Mouse (Mus musculus) right cerebral cortex, postnatal 36 days (tissue): ENCODE data around the gene Taf6l.

Experiments used
- DNase-seq, 2 experiments: peaks; one replicate each; pipeline ENCODE4 v3.0.0; 2022; ENCODE audit warnings: low spot score in 2 of 2, mixed read lengths in 1 of 2

Taf6l gene

DNA sequence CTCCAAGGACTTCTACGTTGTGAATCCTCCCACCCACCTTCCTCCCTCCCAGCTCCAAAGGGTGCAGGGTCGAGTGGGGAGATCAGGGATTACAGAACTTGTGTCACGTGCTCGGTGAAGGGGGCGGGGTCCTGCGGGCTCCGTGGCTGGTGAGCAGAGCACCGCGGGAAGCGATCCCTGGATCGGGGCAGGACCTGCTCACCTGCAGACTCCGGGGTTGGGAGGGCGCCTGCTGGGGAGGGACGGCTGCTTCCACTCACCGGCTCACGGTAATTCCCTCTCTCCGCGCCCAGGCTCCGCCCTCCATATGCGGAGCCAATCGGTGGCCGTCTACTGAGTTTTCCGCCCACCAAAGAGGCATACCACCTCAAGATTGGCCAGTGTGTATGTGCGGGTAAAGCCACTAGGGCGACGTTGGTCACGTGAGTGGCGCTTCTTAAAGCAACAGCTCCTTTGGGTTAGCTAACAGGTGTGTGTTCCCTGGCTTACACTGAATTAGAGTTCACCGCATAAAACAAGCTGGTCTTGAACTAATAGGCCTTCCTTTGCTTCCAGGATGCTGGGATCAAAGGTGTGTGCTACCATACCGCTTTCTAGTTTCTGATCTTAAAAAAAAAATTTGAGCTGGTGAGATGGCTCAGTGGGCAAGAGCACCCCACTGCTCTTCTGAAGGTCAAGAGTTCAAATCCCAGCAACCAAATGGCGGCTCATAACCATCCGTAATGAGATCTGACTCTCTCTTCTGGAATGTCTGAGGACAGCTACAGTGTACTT, at the start of gene Taf6l:
TSS of gene Taf6l (minus strand) at position 410 of the 774 bp plus-strand sequence.
- peak; percentile 94 to 96 for DNase-seq

DNA sequence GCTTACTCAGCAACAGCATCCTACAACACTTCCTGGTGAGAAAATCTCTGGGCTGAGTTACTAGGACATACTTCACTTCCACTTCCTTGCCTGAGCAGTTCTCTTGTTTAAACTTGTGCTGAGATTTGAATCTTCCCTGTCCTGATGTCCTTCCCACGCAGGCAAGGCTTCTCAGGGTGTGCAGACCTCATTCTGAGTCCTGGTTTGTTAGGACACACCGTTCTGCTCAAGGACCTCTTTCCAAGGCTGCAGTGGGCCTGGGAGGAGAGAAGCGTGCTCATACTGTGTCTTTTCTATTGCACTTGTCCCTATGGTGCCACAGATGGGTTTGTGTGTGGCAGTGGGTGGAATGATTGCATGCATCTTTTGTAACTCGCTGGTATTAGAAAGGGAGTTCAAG, 46.8 kb upstream of the Taf6l start:
- no peak for DNase-seq

DNA sequence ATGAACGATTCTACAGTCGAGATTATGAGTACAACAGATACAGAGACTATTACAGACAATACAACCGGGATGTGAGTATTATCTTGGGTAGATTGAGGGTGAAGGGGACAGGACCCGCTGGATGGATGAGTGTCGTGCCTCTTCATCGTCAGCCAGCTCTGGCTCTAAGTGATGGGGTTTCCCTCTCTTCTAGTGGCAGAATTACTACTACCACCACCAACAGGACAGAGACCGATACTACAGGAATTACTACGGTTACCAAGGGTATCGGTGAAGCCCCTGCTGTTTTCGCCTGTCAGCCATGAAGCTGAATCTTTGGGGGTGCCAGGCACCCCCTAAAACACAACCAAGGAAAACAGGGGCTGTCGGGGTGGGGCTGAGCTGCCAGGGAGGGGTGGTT, 45.0 kb upstream of the Taf6l start:
- no peak for DNase-seq

DNA sequence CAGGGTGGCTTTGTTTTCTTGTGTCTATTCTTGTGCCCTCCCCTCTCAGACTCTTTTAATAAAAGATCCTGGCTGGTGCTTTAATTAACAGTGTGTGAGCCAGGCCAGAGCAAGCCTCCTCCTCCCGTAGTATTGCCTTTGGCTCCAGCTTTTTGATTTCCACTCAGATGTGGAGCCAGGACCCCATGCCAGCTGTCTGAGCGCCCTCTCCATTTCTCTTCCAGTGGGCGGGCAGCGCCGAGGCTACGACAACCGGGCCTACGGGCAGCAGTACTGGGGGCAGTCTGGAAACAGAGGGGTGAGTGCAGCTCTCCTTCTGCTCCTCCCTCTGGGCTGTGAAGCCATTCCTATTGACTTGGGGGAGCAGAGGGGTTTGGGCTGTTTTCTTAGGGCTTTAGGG, 44.4 kb upstream of the Taf6l start:
- DNase-seq: no peak

DNA sequence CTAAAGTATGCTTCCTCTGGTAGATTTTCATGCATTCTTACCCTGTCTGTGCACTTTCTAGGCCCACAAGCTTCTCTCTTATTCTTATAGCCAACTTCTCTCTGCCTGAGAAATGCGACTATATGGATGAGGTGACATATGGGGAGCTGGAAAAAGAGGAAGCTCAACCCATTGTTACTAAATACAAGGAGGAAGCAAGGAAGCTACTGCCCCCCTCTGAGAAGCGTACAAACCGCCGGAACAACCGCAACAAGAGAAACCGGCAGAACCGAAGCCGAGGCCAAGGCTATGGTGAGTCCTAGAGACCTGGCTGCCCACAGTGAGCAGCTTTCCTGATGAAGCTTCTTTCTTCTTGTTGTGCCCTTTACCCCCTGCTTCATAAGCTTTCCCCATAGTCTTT, 43.4 kb upstream of the Taf6l start, which contains the start of gene AC129217.1:
TSS of gene AC129217.1 (plus strand) at position 114 of the 400 bp plus-strand sequence.
- DNase-seq: no peak

DNA sequence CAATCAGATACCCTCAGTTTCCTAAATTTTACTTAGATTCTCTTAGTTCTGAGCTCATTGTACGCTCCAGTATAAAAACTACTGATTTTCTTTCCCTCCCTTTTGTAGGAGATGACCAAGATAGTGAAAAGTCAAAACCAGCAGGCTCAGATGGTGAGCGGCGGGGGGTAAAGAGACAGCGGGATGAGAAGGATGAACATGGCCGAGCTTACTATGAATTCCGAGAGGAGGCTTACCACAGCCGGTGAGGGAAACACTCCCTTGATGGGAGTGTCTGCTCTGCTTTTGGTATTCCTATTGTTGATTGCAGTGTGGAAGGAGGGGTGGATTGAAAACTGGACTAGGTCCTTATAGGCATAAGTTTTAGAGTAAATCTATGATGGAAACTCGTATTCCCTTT, 36.5 kb upstream of the Taf6l start:
- DNase-seq: no peak

DNA sequence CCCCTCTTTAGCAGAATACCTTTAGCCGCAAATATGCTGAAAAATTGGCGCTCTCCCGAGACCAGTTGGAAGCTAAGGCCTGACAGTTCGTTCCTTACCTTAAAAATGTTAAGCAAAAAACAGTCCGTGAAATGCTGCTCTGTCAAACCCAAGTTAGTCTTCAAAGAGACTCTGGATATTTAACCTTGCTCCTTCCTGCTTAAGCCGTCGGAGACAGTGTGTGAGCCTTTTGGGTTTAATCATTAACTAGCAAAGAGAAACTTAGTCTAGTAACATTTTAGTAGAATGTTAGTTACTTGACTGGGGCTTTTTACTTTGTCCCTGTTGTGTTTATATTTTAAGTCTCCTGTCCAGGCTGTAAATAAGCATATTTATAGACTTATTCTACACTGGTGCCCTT, 34.9 kb upstream of the Taf6l start:
- DNase-seq: no peak

DNA sequence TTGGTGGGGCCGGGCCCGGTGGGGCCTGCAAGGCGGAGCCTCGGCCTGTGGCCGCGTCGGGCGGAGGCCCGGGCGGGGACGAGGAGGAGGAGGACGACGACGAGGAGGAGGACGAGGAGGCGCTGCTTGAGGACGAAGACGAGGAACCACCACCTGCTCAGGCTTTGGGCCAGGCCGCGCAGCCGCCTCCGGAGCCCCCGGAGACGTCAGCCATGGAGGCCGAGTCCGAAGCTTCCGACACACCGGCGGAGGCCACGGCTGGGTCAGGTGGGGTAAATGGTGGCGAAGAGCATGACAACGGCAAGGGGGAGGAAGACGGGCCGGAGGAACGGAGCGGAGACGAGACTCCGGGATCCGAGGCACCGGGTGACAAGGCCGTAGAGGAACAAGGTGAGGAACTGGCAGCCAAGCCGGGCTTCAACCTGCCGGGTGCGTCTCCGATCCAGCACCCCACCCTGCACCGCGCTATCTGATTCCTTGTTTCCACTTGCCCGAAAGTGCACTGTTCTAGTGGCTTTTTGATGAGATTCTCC, 34.3 kb upstream of the Taf6l start:
- DNase-seq: no peak

DNA sequence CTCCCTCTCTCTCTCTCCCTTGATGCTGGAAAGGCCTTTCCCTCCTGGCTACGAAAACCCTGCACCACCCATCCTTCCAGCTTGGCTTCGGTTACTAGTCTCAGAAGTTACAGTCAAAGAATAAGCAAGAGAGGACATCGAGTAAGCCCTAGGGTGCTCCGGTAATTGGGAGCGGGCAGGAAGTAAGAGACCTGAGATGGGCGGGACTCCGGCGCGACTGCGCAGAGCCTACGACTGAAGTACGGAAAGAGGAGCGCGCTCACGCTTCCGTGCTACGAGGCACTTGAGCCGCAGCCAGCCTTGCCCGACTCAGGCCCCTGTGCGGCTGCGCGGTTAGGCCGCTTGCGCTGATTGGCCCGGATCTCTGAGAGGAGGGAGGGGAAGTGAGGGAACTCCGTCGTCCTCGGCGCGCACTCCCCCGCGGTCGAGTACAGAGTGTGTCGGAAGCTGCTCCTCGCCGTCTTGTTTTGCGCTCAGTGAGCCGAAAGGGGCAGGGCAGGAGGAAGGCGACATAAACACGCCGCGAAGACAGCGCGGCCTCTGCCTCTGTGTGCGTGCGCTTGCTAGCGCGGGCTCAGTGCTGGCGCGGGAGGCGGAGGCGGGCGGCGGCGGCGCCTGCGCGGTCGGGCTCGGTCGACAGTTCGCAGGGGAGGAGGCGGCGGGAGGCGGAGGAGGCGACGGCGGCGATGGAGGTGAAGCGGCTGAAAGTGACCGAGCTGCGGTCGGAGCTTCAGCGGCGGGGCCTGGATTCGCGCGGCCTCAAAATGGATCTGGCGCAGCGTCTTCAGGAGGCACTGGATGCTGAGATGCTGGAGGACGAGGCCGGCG, 33.6 kb upstream of the Taf6l start, which contains the start of gene Hnrnpul2:
TSS of gene Hnrnpul2 (plus strand) at position 415 of the 828 bp plus-strand sequence.
- DNase-seq: peak; percentile 99

DNA sequence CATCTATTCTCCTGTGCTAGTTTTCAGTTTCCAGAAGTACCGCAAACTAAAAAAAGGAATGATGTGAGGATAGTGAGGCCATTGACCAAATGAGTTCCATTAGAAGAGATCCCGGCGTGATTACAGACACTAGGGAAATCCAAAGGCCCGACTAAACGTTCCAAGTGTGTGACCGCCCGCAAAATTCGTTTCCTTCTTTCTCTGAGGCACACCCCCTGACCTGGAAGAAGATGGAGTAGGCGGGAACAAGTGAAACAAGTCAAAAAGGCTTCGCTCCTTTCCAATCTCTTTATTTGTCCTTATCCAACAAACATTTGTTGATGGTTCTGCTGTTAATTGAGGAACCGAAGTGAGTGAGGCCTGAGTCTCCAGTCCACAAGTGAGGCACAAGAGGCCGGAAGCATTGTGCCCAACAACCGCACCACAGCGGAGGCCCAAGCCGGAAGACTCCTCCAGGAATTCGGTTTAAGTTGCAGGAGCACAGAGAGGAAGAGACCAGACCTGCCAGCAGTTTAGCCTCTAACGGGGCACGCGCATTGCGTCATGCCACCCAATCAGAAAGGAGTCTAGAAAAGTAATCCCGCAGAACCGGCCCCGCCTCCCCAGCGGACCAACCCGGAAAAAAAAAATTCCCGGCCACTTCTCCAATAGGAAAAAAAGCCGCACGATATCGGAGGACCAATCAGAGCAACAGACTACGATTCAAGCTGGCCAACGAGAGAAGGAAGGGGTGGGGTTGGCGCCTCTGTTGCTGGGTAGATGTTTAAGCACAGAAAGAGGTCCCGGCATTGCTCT, 32.8 kb upstream of the Taf6l start, which contains the start of gene Ttc9c:
TSS of gene Ttc9c (minus strand) at position 533 of the 795 bp plus-strand sequence.
- DNase-seq: peak; percentile 98 to 99

DNA sequence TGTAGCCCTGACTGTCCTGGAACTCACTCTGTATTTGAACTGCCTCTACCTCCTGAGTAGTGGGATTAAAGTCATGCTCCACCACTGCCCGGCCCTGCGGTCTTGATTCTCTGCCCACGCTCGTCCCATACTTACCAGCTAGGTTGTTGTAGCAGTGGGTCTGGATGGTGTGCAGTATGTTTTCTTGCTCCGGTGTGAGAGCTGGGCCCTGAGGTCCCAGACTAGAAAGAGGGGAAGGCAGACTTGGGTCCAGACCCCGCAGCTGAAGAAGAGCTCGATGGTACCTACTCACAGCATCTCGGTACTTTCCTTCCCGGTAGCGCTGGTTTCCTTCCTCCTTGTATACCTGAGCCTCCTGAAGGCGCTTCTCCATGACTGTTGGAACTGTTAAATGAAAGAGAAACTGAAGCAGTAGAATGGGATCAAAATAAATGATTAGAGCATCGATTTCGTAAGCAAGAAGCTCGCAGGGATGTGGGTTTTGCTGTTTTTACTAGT, 32.1 kb upstream of the Taf6l start:
- DNase-seq: no peak

DNA sequence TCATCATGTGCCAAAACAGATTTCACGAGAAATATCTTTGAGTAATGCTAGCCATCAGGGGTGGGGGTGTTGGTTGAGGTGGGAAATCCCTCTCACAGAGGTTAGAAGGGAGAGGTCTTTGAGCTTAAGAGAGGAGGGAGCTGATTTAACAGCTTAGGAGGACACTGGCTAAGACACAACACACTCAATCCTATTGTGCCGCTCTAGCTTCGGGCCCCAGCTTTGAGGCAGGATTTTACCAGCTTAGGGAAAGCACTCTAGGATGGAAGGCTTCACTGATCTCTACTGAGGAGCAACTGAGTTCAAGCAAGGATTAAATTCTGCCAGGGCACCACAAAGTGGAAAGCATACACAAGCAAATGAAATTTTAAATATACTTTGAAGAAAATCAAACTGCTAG, 30.8 kb upstream of the Taf6l start:
- no peak for DNase-seq

DNA sequence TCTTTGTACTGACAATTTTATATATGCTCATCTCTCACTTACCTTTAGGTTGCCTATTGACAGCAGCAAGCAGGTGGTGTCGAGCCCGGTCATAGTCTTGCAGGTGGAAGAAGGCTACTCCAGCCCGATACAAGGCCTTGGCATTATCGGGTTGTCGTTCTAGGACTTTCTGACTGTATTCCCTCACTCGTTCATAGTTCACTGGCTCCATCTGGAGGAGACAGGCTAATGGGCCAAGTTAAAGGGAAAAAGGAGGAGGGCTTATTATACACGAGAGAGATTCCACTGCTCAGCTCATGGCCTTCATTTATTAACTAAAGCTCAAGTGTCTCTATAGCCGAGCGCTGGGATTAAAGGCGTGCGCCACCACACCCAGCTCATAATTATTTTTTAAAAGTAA, 29.6 kb upstream of the Taf6l start:
- DNase-seq: no peak

DNA sequence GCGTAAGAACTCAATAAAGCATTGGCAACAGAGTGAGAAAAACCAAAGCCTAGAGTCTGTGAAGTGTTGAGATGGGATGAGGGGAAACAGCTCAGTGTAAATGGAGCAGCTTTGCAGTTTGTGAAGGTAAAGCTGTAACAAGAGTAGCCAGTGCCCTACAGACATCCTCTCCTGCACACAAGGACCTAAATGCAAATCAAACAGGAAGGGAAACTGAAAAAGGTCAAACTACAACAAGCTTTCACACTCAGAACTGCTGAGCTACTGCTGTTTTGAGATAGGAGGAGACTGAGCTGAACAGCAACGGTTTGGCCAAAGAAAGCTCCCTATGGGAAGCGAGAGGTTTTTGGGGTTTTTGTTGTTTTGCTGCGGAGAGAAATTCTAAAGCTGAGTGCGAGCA, 20.6 kb upstream of the Taf6l start:
- no peak for DNase-seq

DNA sequence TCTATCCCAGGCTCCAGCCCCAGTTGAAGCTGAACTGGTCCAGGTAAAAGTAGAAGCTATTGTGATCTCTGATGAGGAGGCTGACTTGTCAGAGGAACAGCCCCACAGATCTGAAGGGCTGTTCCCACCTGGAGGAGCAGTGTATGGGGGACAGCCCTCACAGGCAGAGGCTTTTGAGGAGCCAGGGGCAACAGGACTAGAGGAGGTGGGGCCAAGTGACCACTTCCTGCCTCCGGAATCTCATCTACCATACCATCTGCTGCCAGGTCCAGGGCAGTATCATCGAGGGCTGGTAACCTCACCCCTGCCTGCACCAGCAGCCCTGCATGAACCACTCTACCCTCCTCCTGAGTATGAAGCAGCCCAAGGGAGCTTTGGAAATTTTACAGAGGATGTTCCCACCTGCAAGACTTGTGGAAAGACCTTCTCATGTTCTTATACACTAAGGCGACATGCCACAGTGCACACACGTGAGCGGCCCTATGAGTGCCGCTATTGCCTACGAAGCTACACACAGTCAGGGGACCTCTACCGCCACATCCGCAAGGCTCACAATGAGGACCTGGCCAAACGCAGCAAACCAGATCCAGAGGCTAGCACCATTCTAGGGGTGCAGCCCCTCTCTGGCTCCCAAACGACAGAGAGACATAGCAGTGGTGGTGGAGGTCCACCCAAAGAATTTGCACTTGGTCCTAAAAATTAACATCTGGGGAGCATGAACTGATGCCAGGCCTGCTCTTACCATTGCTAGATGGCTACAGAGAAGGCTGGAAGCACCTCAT, 17.9 kb upstream of the Taf6l start:
- no peak for DNase-seq

DNA sequence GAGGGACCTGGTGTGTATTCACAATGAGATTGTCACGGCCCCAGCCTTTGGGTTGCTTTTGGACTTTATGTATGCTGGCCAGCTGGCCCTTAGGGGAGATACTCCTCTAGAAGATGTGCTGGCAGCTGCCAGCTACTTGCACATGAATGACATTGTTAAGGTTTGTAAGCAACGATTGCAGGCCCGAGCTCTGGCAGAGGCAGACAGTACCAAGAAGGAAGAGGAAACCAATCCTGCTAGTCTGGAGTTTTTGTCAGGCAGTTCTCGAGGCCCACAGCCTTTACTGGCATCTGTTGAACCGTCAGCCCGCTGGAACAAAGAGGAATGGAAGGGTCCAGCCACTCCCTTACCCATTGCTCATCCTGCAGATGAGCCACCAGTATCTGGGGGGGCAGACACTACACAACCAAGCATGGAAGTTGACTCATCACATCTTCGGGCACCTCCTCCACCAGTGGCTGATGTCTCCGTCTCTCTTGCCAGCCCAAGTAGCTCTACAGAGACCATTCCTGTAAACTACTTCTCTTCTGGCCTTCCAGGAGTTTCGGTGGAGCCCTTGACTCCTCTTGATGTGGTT, 17.1 kb upstream of the Taf6l start:
- DNase-seq: no peak

DNA sequence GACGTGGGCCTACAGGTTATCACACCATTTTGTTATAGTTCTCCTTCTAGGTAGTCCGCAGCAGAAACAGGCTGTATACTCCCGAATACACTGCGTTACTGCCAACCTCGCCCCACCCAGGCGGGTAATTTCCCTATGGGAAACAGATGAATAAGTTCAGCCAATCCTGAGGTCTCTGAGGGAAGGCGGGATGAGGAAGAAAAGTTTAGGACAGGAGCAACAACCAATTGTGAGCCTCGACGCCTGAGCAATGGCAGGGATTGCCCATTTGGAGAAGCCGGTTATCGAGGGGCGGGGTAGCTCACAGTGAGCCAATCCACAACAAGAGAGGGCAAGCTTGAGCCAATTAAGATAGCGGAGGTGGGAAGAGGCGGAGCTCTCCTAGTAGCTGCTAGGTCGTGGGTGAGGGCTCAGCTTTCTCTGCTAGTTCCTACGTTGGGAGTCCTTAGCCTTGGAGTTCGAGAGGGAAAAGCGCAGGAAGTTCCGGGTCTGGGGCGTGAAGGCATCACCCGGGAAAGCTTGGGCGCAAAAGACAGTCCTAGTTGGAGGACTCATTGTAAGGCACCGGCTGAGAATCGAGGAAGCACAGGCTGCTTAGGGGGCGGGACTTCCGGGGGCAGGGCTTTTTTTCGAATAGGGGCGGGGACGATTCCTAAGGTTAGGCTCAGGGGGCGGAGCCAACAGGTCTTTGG, 16.1 kb upstream of the Taf6l start, which contains the start of gene Zbtb3:
TSS of gene Zbtb3 (plus strand) at position 426 of the 692 bp plus-strand sequence.
- DNase-seq: peak; percentile 95 to 98

DNA sequence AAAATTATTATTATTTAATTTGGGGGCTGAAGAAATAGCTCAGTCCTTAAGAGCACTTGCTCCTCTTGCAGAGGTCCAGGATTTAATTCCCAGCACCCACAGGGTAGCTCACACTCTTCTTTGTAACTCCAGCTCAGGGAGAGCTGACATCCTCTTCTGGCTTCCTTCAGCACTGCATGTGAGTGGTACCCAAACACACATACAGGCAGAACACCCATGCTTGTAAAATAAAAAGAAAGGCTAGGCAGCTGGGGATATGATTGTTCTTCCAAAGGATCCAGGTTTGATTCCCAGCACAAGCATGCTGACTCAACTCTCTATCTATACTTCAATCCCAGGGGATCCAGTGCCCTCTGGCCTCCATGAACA, 12.7 kb upstream of the Taf6l start:
- DNase-seq: no peak

DNA sequence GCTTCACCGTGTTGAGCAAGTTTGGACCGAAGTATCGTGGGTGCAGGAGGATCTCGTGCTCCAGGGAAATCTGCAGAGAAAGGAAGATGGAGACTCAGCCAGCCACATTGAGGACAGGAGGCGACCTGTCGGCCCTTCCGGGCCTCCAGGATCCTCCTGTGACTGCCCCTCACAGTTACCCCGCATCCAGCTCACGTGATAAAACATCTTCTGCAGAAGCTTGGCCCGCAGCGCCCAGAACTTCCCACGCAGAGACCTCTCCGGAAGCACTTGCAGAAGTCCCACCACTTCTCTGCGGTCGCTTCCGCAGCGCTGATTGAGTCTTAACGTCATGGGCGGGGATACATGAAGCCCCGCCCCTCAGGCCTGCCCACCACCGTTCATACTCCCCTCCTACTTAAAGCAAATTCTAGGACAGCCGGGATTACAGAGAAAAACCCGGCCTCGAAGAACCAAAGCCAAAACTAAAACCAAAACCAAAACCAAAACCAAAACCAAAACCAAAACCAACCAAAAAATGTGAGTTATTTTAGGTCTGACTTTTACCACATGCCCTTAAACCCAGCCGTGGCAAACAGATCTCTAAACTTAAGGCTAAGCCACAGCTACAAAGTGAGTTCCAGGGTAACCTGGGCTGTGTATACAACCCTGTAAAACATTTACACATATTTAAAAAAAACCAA, 12.2 kb upstream of the Taf6l start, which contains the start of gene Polr2g:
TSS of gene Polr2g (minus strand) at position 314 of the 683 bp plus-strand sequence.
- DNase-seq: peak; percentile 87 to 93
